Mouse (Mus musculus) heart, adult 2 months (tissue): ENCODE data around the gene Ripor1.

Experiments
- CTCF ChIP-seq: fragments of 200-600 bp; IDR thresholded peaks from 2 replicates; pipeline ENCODE4 v1.8.1; 2022; ENCODE audit warnings: antibody characterized with exemption, mild to moderate bottlenecking, moderate library complexity
- EP300 ChIP-seq: fragments of 200-500 bp; IDR thresholded peaks from 2 replicates; pipeline ENCODE4 v1.6.1; 2011; ENCODE audit warnings: low read depth, low read length, control low read depth; ENCODE audit not compliant: insufficient read depth
- POLR2A ChIP-seq: fragments of 200-500 bp; IDR thresholded peaks from 2 replicates; pipeline ENCODE4 v1.6.1; 2011; ENCODE audit warnings: mild to moderate bottlenecking, low read depth, low read length, control low read depth; ENCODE audit not compliant: insufficient read depth

- TF ChIP-seq POLR2A (no peak), CTCF (no peak), EP300 (no peak)
These were observed 29.5 kb upstream of the Ripor1 start for GRCm38 (mm10) chr8:105575538-105575937.
